Mouse (Mus musculus): Measurements from ENCODE around the gene Poll. TPM values are rescaled to one million over a fixed set of nuclear protein-coding genes. Genes with fewer than 3 reads are reported as not detected.

Gene Poll
- polyA plus RNA-seq, 1 experiment from 2014 or later: 20.1 TPM

DNA sequence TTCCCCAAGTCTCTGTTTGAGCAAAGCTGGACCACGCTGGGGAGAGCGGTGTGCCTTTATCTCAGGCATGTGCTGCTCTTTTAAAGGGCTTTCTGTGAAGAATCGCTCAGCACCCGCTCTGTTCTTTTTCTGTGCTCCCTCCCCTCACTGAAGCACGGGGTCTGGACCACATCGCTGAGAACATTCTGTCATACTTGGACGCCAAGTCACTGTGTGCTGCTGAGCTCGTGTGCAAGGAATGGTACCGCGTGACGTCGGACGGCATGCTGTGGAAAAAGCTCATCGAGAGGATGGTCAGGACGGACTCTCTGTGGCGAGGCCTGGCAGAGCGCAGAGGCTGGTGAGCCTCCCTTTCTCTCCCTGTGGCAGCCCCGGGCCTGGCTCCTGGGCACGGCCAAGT lies 52.8 kb downstream of the Poll start:
- H3K9me3 ChIP-seq: no peaks in the 10 kb centered on the region
- no peak for ATAC-seq (ENCODE audit: insufficient number of reproducible peaks, insufficient read depth, low FRiP score, low TSS enrichment, low read depth)
- H3K27me3 ChIP-seq: no peaks in the 10 kb centered on the region
- H3K4me2 ChIP-seq: no peak overlapping the region
- peaks cover 4% of the 10 kb centered on the region for H3K4me1 ChIP-seq (replicated peaks)
- no peak overlapping the region for H3K9ac ChIP-seq (replicated peaks)
- 79% methylated on average over 19 of the region's 19 CpGs for WGBS
- H3K27ac ChIP-seq: no peak overlapping the region
- H3K4me3 ChIP-seq (replicated peaks): no peak overlapping the region
- peaks cover 14% of the 10 kb centered on the region for H3K36me3 ChIP-seq

DNA sequence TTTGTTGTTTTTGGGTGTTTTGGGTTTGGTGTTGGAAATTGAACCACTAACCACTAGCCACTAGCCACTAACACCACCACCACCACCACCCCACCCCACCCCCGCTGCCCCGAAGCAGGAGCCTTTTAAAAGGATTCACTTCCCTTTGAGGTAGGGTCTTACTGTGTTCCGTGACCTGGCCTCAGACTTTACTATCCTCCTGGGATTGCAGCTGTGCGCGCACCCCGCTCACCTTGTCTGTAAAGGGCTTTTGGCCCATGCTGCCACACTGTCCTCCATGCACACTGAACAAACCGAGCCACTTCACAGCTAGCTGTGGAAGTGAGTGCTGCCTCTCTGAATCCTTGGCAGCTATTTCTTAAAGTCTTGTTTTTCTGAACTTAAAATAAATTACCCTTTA lies 54.9 kb downstream of the Poll start:
- no peak for ATAC-seq (ENCODE audit: insufficient number of reproducible peaks, insufficient read depth, low FRiP score, low TSS enrichment, low read depth)
- Histone ChIP-seq H3K27me3 (no peaks in the 10 kb centered on the region), H3K4me1 (replicated peaks) (peaks cover 4% of the 10 kb centered on the region), H3K4me3 (replicated peaks) (no peak overlapping the region), H3K4me2 (no peak overlapping the region), H3K9me3 (no peaks in the 10 kb centered on the region), H3K36me3 (peaks cover 7% of the 10 kb centered on the region), H3K27ac (no peak overlapping the region), H3K9ac (replicated peaks) (no peak overlapping the region)
- WGBS: 55% methylated on average over 7 of the region's 7 CpGs

Other genes starting within 250 kb of the Poll start
- 55.7 and 56.9 TPM in 2 replicates for gene Btrc, start 196.8 kb downstream of the Poll start, polyA plus RNA-seq (2016; fragmentation: Nextera tagmentation; extraction: Ambion mirVana)
- 50.5 and 53.7 TPM in 2 replicates for gene Gm17018, start 84 bp upstream of the Poll start, polyA plus RNA-seq (2016; fragmentation: Nextera tagmentation; extraction: Ambion mirVana)
- gene Fbxw4, start 99.8 kb upstream of the Poll start, polyA plus RNA-seq (2016; fragmentation: Nextera tagmentation; extraction: Ambion mirVana): 6.8 and 7.2 TPM in 2 replicates
- gene Fgf8, start 182.4 kb upstream of the Poll start, polyA plus RNA-seq (2016; fragmentation: Nextera tagmentation; extraction: Ambion mirVana): 16.1 and 18.3 TPM in 2 replicates
- 12.2 and 12.8 TPM in 2 replicates for gene Npm3, start 189.1 kb upstream of the Poll start, polyA plus RNA-seq (2016; fragmentation: Nextera tagmentation; extraction: Ambion mirVana)
- gene Mgea5, start 223.3 kb upstream of the Poll start, polyA plus RNA-seq (2016; fragmentation: Nextera tagmentation; extraction: Ambion mirVana): 84.2 and 87.9 TPM in 2 replicates

Measured in limb, embryonic 12.5 days (tissue).